Mouse (Mus musculus) MEL (cell line): ENCODE results near the gene Stk36. TPM values are rescaled to one million over a fixed set of nuclear protein-coding genes. Genes with fewer than 3 reads are reported as not detected.
A peak's percentile ranks its signal among the peaks of the same experiment; 100 is the strongest.

Experiments used
- DNase-seq: peaks from one replicate; pipeline ENCODE4 v3.0.0; 2011; ENCODE audit warnings: low read depth, low spot score
- H3K27ac ChIP-seq: 2 replicates; pipeline ENCODE4 v1.5.1; 2012; ENCODE audit warnings: low read depth, mild to moderate bottlenecking, control low read depth, low read length, moderate library complexity; ENCODE audit not compliant: control insufficient read depth
- H3K27me3 ChIP-seq, 2 experiments: fragments of 150-350 bp in 1 of 2; sonication (generic) in 1 of 2; 2 replicates each; pipeline ENCODE4 v1.6.1; 2012; ENCODE audit warnings: low read length in 2 of 2, mild to moderate bottlenecking in 2 of 2, improper control_type of control experiment in 1 of 2, moderate library complexity in 1 of 2; ENCODE audit not compliant: insufficient read depth in 2 of 2, control insufficient read depth in 1 of 2
- H3K36me3 ChIP-seq, 2 experiments: 2 replicates each; pipeline ENCODE4 v1.6.1; 2012 to 2014; ENCODE audit warnings: low read length in 2 of 2, improper control_type of control experiment in 1 of 2, inconsistent platforms in 1 of 2, mild to moderate bottlenecking in 1 of 2; ENCODE audit not compliant: insufficient read depth in 2 of 2, control insufficient read depth in 1 of 2
- H3K4me1 ChIP-seq, 2 experiments: fragments of 150-350 bp in 1 of 2; sonication (generic) in 1 of 2; 2 replicates each; pipeline ENCODE4 v1.6.1; 2012; ENCODE audit warnings: low read length in 2 of 2, improper control_type of control experiment in 1 of 2, mild to moderate bottlenecking in 1 of 2; ENCODE audit not compliant: insufficient read depth in 2 of 2, control insufficient read depth in 1 of 2
- H3K4me3 ChIP-seq, 2 experiments: fragments of 150-350 bp in 1 of 2; sonication (generic) in 1 of 2; 2 replicates each; pipeline ENCODE4 v1.5.1; 2012; ENCODE audit warnings: low read depth in 2 of 2, low read length in 2 of 2, mild to moderate bottlenecking in 2 of 2, moderate library complexity in 2 of 2, control low read depth in 1 of 2, improper control_type of control experiment in 1 of 2; ENCODE audit not compliant: control insufficient read depth in 1 of 2, insufficient read depth in 1 of 2
- H3K79me2 ChIP-seq: 2 replicates; pipeline ENCODE4 v1.6.1; 2012; ENCODE audit warnings: mild to moderate bottlenecking, low read length, moderate library complexity; ENCODE audit not compliant: control insufficient read depth, poor library complexity, insufficient read depth
- H3K9ac ChIP-seq: 2 replicates; pipeline ENCODE4 v1.6.1; 2012; ENCODE audit warnings: low read depth, mild to moderate bottlenecking, control low read depth, low read length, moderate library complexity; ENCODE audit not compliant: control insufficient read depth, poor library complexity, severe bottlenecking
- H3K9me3 ChIP-seq: fragments of 150-350 bp; sonication (generic); replicated peaks from 2 replicates; pipeline ENCODE4 v1.6.1; 2012; ENCODE audit warnings: mild to moderate bottlenecking, low read length, improper control_type of control experiment, moderate library complexity; ENCODE audit not compliant: insufficient read depth
- CHD2 ChIP-seq: IDR thresholded peaks from 2 replicates; pipeline ENCODE4 v1.6.1; 2011; ENCODE audit warnings: low read length, improper control_type of control experiment
- CTCF ChIP-seq, 3 experiments: IDR thresholded peaks in 2 of 3; conservative IDR thresholded peaks in 1 of 3; 2 replicates each; pipeline ENCODE4 v1.5.1; 2011 to 2012; ENCODE audit warnings: low read length in 3 of 3, low read depth in 2 of 3, mild to moderate bottlenecking in 2 of 3, improper control_type of control experiment in 1 of 3, inconsistent platforms in 1 of 3, mixed read lengths in 1 of 3, moderate library complexity in 1 of 3; ENCODE audit not compliant: control insufficient read depth in 1 of 3, insufficient read depth in 1 of 3, poor library complexity in 1 of 3, severe bottlenecking in 1 of 3
- ETS1 ChIP-seq: IDR thresholded peaks from 2 replicates; pipeline ENCODE4 v1.6.1; 2012; ENCODE audit warnings: low read depth, mild to moderate bottlenecking, inconsistent platforms, low read length, improper control_type of control experiment, moderate library complexity
- GATA1 ChIP-seq: IDR thresholded peaks from 2 replicates; pipeline ENCODE4 v1.6.1; 2011; ENCODE audit warnings: low read depth, low read length, improper control_type of control experiment
- HCFC1 ChIP-seq: IDR thresholded peaks from 2 replicates; pipeline ENCODE4 v1.6.1; 2012; ENCODE audit warnings: low read depth, mild to moderate bottlenecking, inconsistent platforms, low read length, improper control_type of control experiment, moderate library complexity
- MAZ ChIP-seq: IDR thresholded peaks from 2 replicates; pipeline ENCODE4 v1.6.1; 2012; ENCODE audit warnings: low read depth, mild to moderate bottlenecking, inconsistent platforms, low read length, improper control_type of control experiment
- MEF2A ChIP-seq: IDR thresholded peaks from 2 replicates; pipeline ENCODE4 v1.6.1; 2014; ENCODE audit warnings: low read depth, mild to moderate bottlenecking, inconsistent platforms, low read length, improper control_type of control experiment; ENCODE audit not compliant: poor library complexity, insufficient replicate concordance, severe bottlenecking; ENCODE audit errors: extremely low read depth
- MXI1 ChIP-seq: IDR thresholded peaks from 2 replicates; pipeline ENCODE4 v1.6.1; 2011; ENCODE audit warnings: mild to moderate bottlenecking, low read depth, low read length, improper control_type of control experiment
- MYC ChIP-seq: IDR thresholded peaks from 2 replicates; pipeline ENCODE4 v1.6.1; 2011; ENCODE audit warnings: low read depth, mild to moderate bottlenecking, low read length, improper control_type of control experiment, moderate library complexity
- POLR2A ChIP-seq, 2 experiments: IDR thresholded peaks; 2 replicates each; pipeline ENCODE4 v1.6.1; 2011 to 2012; ENCODE audit warnings: low read length in 2 of 2, mild to moderate bottlenecking in 2 of 2, control low read depth in 1 of 2, improper control_type of control experiment in 1 of 2, low read depth in 1 of 2, moderate library complexity in 1 of 2; ENCODE audit not compliant: control insufficient read depth in 1 of 2, insufficient read depth in 1 of 2, poor library complexity in 1 of 2
- POLR2AphosphoS5 ChIP-seq: IDR thresholded peaks from 2 replicates; pipeline ENCODE4 v1.6.1; 2012; ENCODE audit warnings: low read depth, borderline replicate concordance, mild to moderate bottlenecking, inconsistent platforms, low read length, moderate library complexity, mixed read lengths
- RAD21 ChIP-seq: IDR thresholded peaks from 2 replicates; pipeline ENCODE4 v1.6.1; 2011; ENCODE audit warnings: mild to moderate bottlenecking, low read depth, low read length, improper control_type of control experiment
- RCOR1 ChIP-seq: IDR thresholded peaks from 2 replicates; pipeline ENCODE4 v1.6.1; 2012; ENCODE audit warnings: low read depth, mild to moderate bottlenecking, inconsistent platforms, low read length, improper control_type of control experiment
- SIN3A ChIP-seq: IDR thresholded peaks from 2 replicates; pipeline ENCODE4 v1.6.1; 2012; ENCODE audit warnings: low read length, improper control_type of control experiment, inconsistent platforms
- SMC3 ChIP-seq: IDR thresholded peaks from 2 replicates; pipeline ENCODE4 v1.6.1; 2011; ENCODE audit warnings: low read depth, low read length, improper control_type of control experiment
- TCF12 ChIP-seq: IDR thresholded peaks from 2 replicates; pipeline ENCODE4 v1.6.1; 2014; ENCODE audit warnings: low read depth, mild to moderate bottlenecking, inconsistent platforms, low read length, improper control_type of control experiment, moderate library complexity
- UBTF ChIP-seq: IDR thresholded peaks from 2 replicates; pipeline ENCODE4 v1.6.1; 2012; ENCODE audit warnings: low read depth, mild to moderate bottlenecking, inconsistent platforms, low read length, improper control_type of control experiment, moderate library complexity, borderline replicate concordance; ENCODE audit not compliant: insufficient read depth
- USF1 ChIP-seq: IDR thresholded peaks from 2 replicates; pipeline ENCODE4 v1.6.1; 2014; ENCODE audit warnings: low read depth, mild to moderate bottlenecking, inconsistent platforms, low read length, improper control_type of control experiment, moderate library complexity
- ZKSCAN1 ChIP-seq: IDR thresholded peaks from 2 replicates; pipeline ENCODE4 v1.6.1; 2012; ENCODE audit warnings: low read depth, mild to moderate bottlenecking, inconsistent platforms, low read length, improper control_type of control experiment, moderate library complexity
- ZMIZ1 ChIP-seq: IDR thresholded peaks from 2 replicates; pipeline ENCODE4 v1.6.1; 2012; ENCODE audit warnings: low read depth, mild to moderate bottlenecking, inconsistent platforms, low read length, improper control_type of control experiment, moderate library complexity
- ZNF384 ChIP-seq: IDR thresholded peaks from 2 replicates; pipeline ENCODE4 v1.6.1; 2012; ENCODE audit warnings: low read depth, mild to moderate bottlenecking, inconsistent platforms, low read length, improper control_type of control experiment
- polyA plus RNA-seq, 2 experiments: library from polyadenylated mRNA; stranded (reverse) in 1 of 2; unstranded in 1 of 2; fragments of >175 nt in 1 of 2; fragments of >200 nt in 1 of 2; gene quantifications; 2 replicates each; pipeline versions ENCODE4 v1.2.1 to v1.2.4; 2012; ENCODE audit warnings: low replicate concordance in 2 of 2, low read depth in 1 of 2; ENCODE audit not compliant: insufficient read length in 2 of 2, insufficient read depth in 1 of 2, missing spikeins in 1 of 2
- total RNA-seq: library from RNA; depleted of rRNA; stranded (reverse); fragments of 300-350 nt; gene quantifications from 2 replicates; pipeline ENCODE4 v1.2.3, GENCODE M21; 2012

Stk36 gene
- total and polyA plus RNA-seq, 3 experiments = 0.23 to 0.89 TPM; not detected in 1

DNA sequence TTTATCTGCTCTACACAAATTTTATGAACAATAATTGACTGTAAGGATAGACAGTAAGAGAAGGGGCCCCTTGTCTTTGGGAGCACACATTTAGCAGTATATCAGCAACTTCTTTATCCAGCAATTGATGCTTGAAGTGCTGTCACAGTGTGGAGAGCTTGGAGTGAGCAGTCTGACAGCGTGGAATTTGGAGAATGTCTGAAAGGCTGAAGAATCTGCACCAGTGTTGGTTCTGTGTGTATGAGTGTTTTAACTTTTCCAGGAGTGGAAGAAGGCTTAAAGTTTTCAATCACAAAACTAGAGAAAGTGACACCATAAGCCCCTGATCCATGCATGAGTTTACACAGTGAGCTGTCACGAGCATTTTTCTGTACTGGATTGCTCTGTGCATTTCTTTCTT is 42.3 kb downstream of the Stk36 start (continued):
- no peak for TF ChIP-seq CHD2
- TF ChIP-seq, all 39 proteins: peak for 0

DNA sequence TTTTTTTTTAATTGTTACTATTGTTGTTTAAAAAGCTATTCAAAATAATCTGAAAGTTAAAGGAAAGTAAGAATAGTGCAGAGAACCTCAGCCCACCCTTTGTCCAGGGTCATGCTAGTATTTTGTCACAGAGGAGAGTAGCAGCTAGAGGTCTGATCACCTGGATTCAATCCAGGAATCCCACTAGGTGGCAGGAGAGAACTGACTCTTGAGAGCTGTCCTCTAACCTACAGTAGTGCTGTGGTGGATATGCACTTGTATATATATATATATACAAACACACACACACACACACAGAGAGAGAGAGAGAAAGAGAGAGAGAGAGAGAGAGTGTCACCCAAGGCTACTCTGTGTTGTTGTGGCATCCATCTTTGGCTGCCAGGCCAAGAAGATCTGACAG is 42.7 kb downstream of the Stk36 start:
- Histone ChIP-seq H3K27me3 (peaks cover 7 to 13% of the 10 kb centered on the region in 2 experiments), H3K4me3 (no peak overlapping the region), H3K9ac (no peak overlapping the region), H3K4me1 (no peaks in the 10 kb centered on the region), H3K27ac (no peak overlapping the region), H3K9me3 (no peaks in the 10 kb centered on the region), H3K36me3 (no peaks in the 10 kb centered on the region), H3K79me2 (no peaks in the 10 kb centered on the region)
- peak; percentile 24 for DNase-seq
- no peak for TF ChIP-seq MEF2A
- peak in 2 of 3 experiments; percentile 17 to 51; a peak in 3 of 6 replicates for TF ChIP-seq CTCF (IDR thresholded peaks at IDR 0.05 in 2 of 3, conservative IDR thresholded peaks at IDR 0.05 in 1 of 3; ENCODE audit: control insufficient read depth in 1 of 3, insufficient read depth in 1 of 3, low read depth in 2 of 3, low read length in 3 of 3, poor library complexity in 1 of 3, severe bottlenecking in 1 of 3)
- TF ChIP-seq CHD2 = no peak
- TF ChIP-seq SIN3A = no peak
- no peak for TF ChIP-seq TCF12
- TF ChIP-seq RAD21 = peak; percentile 47
- TF ChIP-seq UBTF = no peak
- no peak for TF ChIP-seq RCOR1
- no peak for TF ChIP-seq MAZ
- TF ChIP-seq POLR2A (IDR thresholded peaks at IDR 0.05; ENCODE audit: control insufficient read depth in 1 of 2, insufficient read depth in 1 of 2, low read depth in 1 of 2, low read length in 2 of 2, poor library complexity in 1 of 2) = no peak
- no peak for TF ChIP-seq ZMIZ1
- no peak for TF ChIP-seq MYC
- TF ChIP-seq ZKSCAN1 = no peak
- no peak for TF ChIP-seq ZNF384
- no peak for TF ChIP-seq USF1
- TF ChIP-seq MXI1 = no peak
- no peak for TF ChIP-seq POLR2AphosphoS5
- TF ChIP-seq HCFC1 = no peak
- no peak for TF ChIP-seq GATA1
- TF ChIP-seq ETS1 = no peak
- TF ChIP-seq SMC3 = peak; percentile 36; the same call in 1 of the 2 replicates
